Mouse (Mus musculus): ENCODE results near the gene Kxd1.

Gene Kxd1

DNA sequence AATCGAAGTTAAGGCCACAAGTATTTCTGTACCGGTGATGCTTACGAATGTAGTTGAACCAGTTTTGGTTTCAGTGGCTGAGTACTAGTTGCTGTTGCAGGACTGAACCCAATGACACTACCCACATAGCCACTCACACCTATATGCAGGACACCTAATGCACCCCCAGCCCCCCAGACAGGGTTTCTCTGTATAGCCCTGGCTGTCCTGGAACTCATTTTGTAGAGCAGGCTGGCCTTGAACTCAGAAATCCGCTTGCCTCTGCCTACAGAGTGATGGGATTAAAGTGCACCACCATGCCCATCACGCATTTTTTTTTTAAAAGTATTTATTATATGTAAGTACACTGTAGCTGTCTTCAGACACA, 20.7 kb downstream of the Kxd1 start:
- Histone ChIP-seq H3K4me1 (replicated peaks; ENCODE audit: low read depth, low read length) (peaks cover 70% of the 10 kb centered on the region), H3K9me3 (ENCODE audit: low read length) (no peaks in the 10 kb centered on the region), H3K4me3 (replicated peaks; ENCODE audit: low read length) (peak overlapping the region; percentile 85)

DNA sequence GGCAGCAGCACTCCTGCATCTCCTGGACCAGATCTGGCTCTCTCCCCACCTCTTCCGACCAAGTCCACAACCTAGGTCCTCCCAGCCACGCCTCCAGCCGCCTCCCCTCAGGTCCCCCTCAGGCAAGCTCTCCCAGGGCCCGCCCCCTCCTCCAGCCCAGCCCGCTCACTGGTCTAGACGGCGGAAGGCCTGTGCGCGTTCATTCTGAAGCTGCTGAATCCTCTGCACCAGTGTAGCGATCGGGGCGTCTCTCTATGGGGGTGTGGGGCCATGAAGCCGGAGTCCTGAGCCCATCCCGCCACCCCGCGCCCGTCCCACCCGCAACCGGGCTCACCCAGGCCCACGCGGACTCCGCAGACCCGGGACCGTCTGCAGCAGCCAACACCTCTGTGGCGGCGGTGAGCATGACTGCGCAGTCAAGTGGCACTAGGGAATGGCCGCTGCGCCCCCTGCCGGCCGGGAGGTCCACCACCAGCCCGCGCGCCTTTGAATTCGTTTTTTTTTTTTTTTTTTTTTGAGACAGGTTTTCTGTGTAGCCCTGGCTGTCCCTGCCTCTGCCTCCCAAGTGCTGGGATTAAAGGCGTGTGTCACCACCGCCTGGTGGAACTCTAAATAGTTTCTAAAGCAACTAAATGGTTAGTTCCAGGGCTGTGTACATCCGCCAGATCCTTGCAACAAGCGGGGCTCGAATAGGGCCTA, 21.3 kb downstream of the Kxd1 start, which contains the start of gene Rex1bd:
Gene Rex1bd, minus strand, starts transcription at position 425 of the 699 bp plus-strand sequence.
- TF ChIP-seq NANOG (IDR thresholded peaks at IDR 0.05; ENCODE audit: borderline replicate concordance, low read length) (no peak), POU5F1 (IDR thresholded peaks at IDR 0.05; ENCODE audit: borderline replicate concordance, low read length) (no peak), CTCF (conservative IDR thresholded peaks at IDR 0.05; ENCODE audit: low read length) (peak; percentile 59)
- H3K36me3 ChIP-seq (ENCODE audit: insufficient read depth, low read length), result peaks cover 49% of the 10 kb centered on the region
- H3K4me1 ChIP-seq (replicated peaks; ENCODE audit: low read depth, low read length), result peaks cover 70% of the 10 kb centered on the region
- peak within 1 kb of the TSS; percentile 97 for H3K4me3 ChIP-seq (replicated peaks; ENCODE audit: low read length)
- no peaks in the 10 kb centered on the region for H3K9me3 ChIP-seq (ENCODE audit: low read length)
- peaks cover 28% of the 10 kb centered on the region for H3K27me3 ChIP-seq (ENCODE audit: insufficient read depth, low read length)

More for the DNA sequence above, 20.7 kb downstream of the Kxd1 start:
- H3K36me3 ChIP-seq (ENCODE audit: insufficient read depth, low read length), result peaks cover 54% of the 10 kb centered on the region
- TF ChIP-seq CTCF (conservative IDR thresholded peaks at IDR 0.05; ENCODE audit: low read length) (no peak), POU5F1 (IDR thresholded peaks at IDR 0.05; ENCODE audit: borderline replicate concordance, low read length) (no peak), NANOG (IDR thresholded peaks at IDR 0.05; ENCODE audit: borderline replicate concordance, low read length) (no peak)
- peaks cover 23% of the 10 kb centered on the region for H3K27me3 ChIP-seq (ENCODE audit: insufficient read depth, low read length)

DNA sequence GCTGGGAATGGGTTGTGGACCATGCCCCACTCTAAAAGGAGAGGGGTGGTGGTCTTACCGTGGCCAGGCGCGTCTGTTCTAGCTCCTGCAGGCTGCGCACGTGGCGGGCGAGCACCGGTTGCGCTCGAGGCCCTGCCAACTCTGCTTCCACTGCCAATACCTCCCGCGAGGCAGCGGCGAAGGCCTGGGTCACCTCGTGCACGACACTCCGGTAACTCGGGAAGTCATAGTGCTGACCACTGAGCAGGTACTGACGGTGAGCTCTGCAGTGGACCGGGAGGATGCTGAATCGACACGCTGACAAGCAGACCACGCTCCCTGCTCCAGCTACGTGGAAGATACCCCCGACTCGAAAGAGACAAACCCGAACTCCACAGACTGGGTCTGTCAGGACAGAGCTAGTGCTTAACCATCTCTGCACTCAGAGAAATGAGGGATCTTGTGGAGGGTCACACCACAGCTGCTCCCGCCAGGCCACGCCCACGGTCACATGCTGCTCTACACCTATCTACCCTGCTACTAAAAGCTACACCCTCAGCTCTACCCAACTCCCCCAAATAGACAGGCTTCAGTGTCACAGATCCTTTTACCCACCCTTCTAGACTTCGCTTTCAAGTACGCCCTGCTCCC, 21.9 kb downstream of the Kxd1 start:
- peaks cover 48% of the 10 kb centered on the region for H3K36me3 ChIP-seq (ENCODE audit: insufficient read depth, low read length)
- TF ChIP-seq CTCF (conservative IDR thresholded peaks at IDR 0.05; ENCODE audit: low read length) (no peak), NANOG (IDR thresholded peaks at IDR 0.05; ENCODE audit: borderline replicate concordance, low read length) (no peak), POU5F1 (IDR thresholded peaks at IDR 0.05; ENCODE audit: borderline replicate concordance, low read length) (no peak)

DNA sequence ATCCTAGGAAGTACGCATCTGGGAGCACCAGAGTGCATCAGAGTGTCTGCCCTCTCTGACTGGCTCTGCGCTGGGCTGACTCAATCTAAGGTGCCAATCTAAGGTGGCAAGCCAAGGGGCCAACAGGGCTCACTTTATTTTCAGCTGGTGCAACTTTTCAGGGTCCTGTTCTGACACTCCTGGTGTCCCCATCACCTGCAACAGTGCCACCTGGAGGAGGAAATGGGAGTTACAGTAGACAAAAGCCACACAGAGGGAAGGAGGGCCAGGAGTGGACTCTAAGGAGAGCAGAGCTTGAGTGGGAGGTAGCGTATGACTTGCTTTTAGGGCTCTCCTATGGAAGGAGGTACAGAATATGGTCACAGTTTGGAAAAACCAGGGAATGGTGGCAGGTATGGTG, 22.9 kb downstream of the Kxd1 start:
- peak overlapping the region; percentile 85; the same call in 1 of the 2 replicates for H3K4me3 ChIP-seq (replicated peaks; ENCODE audit: low read length)
- peak; percentile 90 for TF ChIP-seq CTCF (conservative IDR thresholded peaks at IDR 0.05; ENCODE audit: low read length)
- TF ChIP-seq NANOG (IDR thresholded peaks at IDR 0.05; ENCODE audit: borderline replicate concordance, low read length), result no peak
- H3K4me1 ChIP-seq (replicated peaks; ENCODE audit: low read depth, low read length), result peaks cover 80% of the 10 kb centered on the region
- H3K36me3 ChIP-seq (ENCODE audit: insufficient read depth, low read length), result peaks cover 48% of the 10 kb centered on the region
- H3K27me3 ChIP-seq (ENCODE audit: insufficient read depth, low read length), result peaks cover 45% of the 10 kb centered on the region
- no peaks in the 10 kb centered on the region for H3K9me3 ChIP-seq (ENCODE audit: low read length)

More for the DNA sequence above, 21.9 kb downstream of the Kxd1 start:
- Histone ChIP-seq H3K9me3 (ENCODE audit: low read length) (no peaks in the 10 kb centered on the region), H3K4me1 (replicated peaks; ENCODE audit: low read depth, low read length) (peaks cover 73% of the 10 kb centered on the region), H3K27me3 (ENCODE audit: insufficient read depth, low read length) (peaks cover 35% of the 10 kb centered on the region), H3K4me3 (replicated peaks; ENCODE audit: low read length) (peak overlapping the region; percentile 85)

DNA sequence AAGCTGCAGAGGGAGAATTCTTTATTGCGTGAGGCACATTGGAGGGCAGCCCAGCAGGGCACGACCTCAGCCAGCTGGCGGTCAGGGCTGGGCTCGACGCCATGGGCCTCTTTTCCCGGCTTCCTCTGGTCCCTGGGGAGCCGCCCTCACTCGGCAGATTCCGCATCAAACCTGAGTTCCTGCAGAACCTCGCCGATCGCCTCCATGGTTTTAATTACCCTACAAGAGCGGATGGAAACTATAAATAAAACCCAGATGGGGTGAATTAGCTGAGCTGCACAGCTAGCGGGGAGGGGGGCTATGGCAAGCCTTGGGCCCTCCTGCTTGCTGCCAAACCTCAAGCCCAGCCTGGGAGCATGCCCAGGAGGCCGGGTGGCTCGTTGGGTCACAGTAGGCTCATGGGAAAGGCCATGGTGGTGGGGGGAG, 23.5 kb downstream of the Kxd1 start:
- Histone ChIP-seq H3K9me3 (ENCODE audit: low read length) (no peaks in the 10 kb centered on the region), H3K27me3 (ENCODE audit: insufficient read depth, low read length) (peaks cover 50% of the 10 kb centered on the region), H3K4me3 (replicated peaks; ENCODE audit: low read length) (no peak overlapping the region), H3K36me3 (ENCODE audit: insufficient read depth, low read length) (peaks cover 44% of the 10 kb centered on the region), H3K4me1 (replicated peaks; ENCODE audit: low read depth, low read length) (peaks cover 80% of the 10 kb centered on the region)
- TF ChIP-seq NANOG (IDR thresholded peaks at IDR 0.05; ENCODE audit: borderline replicate concordance, low read length) (no peak), POU5F1 (IDR thresholded peaks at IDR 0.05; ENCODE audit: borderline replicate concordance, low read length) (no peak), CTCF (conservative IDR thresholded peaks at IDR 0.05; ENCODE audit: low read length) (no peak)

DNA sequence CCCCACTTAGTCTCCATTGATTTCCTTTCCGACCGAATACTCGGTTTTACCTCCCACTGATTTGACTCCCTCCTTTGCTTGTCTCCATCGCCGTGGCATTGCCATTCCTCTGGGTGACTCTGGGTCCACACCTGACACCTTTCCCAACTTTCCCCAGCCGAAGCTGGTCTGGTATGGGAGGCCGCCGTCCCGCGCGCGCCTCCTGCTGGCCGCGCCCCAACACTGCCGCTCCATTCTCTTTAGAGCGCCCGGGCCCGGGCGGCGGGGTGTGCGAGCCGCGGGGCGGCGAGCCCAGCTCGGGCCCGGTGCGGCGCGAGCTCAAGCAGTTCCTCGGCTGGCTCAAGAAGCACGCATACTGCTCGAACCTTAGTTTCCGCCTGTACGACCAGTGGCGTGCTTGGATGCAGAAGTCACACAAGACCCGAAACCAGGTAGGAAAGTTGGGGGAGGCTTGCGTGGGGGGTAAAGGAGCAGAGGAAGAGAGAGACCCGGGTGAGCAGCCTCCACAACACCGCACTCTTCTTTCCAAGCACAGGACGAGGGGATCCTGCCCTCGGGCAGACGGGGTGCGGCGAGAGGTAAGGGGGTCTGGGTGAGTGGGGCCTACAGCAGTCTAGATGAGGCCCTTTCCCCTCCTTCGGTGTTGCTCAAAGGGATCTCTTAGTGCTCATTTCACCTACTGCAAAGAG, 24.6 kb downstream of the Kxd1 start:
- H3K9me3 ChIP-seq (ENCODE audit: low read length), result no peaks in the 10 kb centered on the region
- H3K27me3 ChIP-seq (ENCODE audit: insufficient read depth, low read length), result peaks cover 61% of the 10 kb centered on the region
- H3K4me1 ChIP-seq (replicated peaks; ENCODE audit: low read depth, low read length), result peaks cover 78% of the 10 kb centered on the region
- peaks cover 33% of the 10 kb centered on the region for H3K36me3 ChIP-seq (ENCODE audit: insufficient read depth, low read length)
- TF ChIP-seq NANOG (IDR thresholded peaks at IDR 0.05; ENCODE audit: borderline replicate concordance, low read length), result no peak
- TF ChIP-seq CTCF (conservative IDR thresholded peaks at IDR 0.05; ENCODE audit: low read length), result no peak
- TF ChIP-seq POU5F1 (IDR thresholded peaks at IDR 0.05; ENCODE audit: borderline replicate concordance, low read length), result no peak
- H3K4me3 ChIP-seq (replicated peaks; ENCODE audit: low read length), result peak overlapping the region; percentile 48

DNA sequence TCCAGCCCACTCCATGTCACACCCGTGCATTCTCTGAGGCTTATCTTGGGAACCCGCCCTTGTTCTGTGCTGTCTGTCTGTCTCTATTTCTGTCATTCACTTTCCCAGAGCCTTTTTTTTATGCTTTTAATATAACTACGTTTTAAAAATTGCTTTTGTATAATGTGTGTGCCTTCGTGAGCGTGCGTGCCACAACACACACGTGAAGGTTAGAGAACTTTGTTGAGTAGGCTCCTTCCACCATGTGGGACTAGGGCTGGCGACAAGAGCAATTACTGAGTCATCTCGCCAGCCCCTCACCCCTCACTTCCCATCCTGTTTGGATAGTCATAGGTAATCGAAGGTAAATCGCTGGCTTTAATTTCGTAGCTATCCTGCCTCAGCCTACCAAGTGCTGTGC, 25.2 kb downstream of the Kxd1 start:
- Histone ChIP-seq H3K4me1 (replicated peaks; ENCODE audit: low read depth, low read length) (peaks cover 72% of the 10 kb centered on the region), H3K4me3 (replicated peaks; ENCODE audit: low read length) (peak overlapping the region; percentile 50), H3K36me3 (ENCODE audit: insufficient read depth, low read length) (peaks cover 26% of the 10 kb centered on the region), H3K27me3 (ENCODE audit: insufficient read depth, low read length) (peaks cover 68% of the 10 kb centered on the region), H3K9me3 (ENCODE audit: low read length) (no peaks in the 10 kb centered on the region)
- TF ChIP-seq CTCF (conservative IDR thresholded peaks at IDR 0.05; ENCODE audit: low read length), result no peak
- no peak for TF ChIP-seq POU5F1 (IDR thresholded peaks at IDR 0.05; ENCODE audit: borderline replicate concordance, low read length)
- no peak for TF ChIP-seq NANOG (IDR thresholded peaks at IDR 0.05; ENCODE audit: borderline replicate concordance, low read length)

DNA sequence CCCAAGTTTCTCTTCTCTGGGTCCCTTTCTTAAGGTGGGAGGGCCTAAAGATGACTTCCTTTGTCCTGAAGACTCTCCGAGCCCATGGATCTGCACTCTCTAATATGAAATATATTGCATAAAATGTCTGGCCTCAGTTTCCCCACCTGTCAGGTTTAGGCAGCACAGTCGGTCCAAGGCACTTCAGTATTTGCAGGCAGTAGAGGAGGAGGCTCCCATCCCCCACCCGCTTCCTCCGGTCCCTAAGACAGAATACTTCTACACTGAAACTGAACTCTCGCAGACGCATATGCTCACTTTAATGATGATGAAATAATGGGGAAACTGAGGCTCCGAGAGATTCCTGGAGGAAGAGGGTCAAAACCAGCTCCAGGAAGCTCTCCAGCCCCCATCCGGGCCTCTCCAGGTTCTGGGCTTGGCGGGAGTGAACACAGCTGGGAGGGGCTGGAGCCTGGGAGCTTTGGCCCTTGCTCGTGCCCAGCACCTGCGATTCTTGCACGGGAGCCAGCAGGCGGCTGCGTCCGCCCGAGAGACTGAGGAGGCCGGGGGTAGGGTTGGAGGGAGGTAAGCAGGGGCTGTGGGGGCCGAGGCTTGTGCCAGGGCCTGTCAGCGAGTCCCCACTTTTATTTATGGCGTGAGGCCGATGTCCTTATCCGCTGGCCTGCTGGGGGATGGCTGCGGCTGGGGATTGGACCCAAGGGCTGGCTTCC, 25.8 kb downstream of the Kxd1 start:
- H3K4me1 ChIP-seq (replicated peaks; ENCODE audit: low read depth, low read length), result peaks cover 69% of the 10 kb centered on the region
- peak overlapping the region; percentile 50 for H3K4me3 ChIP-seq (replicated peaks; ENCODE audit: low read length)
- H3K27me3 ChIP-seq (ENCODE audit: insufficient read depth, low read length), result peaks cover 73% of the 10 kb centered on the region
- no peaks in the 10 kb centered on the region for H3K9me3 ChIP-seq (ENCODE audit: low read length)
- TF ChIP-seq CTCF (conservative IDR thresholded peaks at IDR 0.05; ENCODE audit: low read length) (no peak), POU5F1 (IDR thresholded peaks at IDR 0.05; ENCODE audit: borderline replicate concordance, low read length) (no peak), NANOG (IDR thresholded peaks at IDR 0.05; ENCODE audit: borderline replicate concordance, low read length) (no peak)
- H3K36me3 ChIP-seq (ENCODE audit: insufficient read depth, low read length), result peaks cover 23% of the 10 kb centered on the region
